Mouse (Mus musculus): ENCODE data around the gene Crim1. TPM values are rescaled to one million over a fixed set of nuclear protein-coding genes. Genes with fewer than 3 reads are reported as not detected.

The Crim1 gene
- polyA plus RNA-seq, 1 experiment, result 3.2 TPM

- Histone ChIP-seq H3K9me3 (peaks cover 5% of the 10 kb centered on the region; the same call in 1 of the 2 replicates), H3K27me3 (replicated peaks) (no peaks in the 10 kb centered on the region), H3K36me3 (replicated peaks; ENCODE audit: low read length) (peaks cover 4% of the 10 kb centered on the region), H3K4me3 (replicated peaks) (no peak overlapping the region), H3K4me1 (peaks cover 24% of the 10 kb centered on the region)
- TF ChIP-seq GATA1 (IDR thresholded peaks at IDR 0.05; ENCODE audit: borderline replicate concordance, low read length) (no peak), FLI1 (IDR thresholded peaks at IDR 0.05; ENCODE audit: low read length) (no peak)
These were observed 64.1 kb downstream of the Crim1 start for GRCm38 (mm10) chr17:78264116-78264515.

GRCm38 (mm10) chr17:78265135-78265534 is 65.1 kb downstream of the Crim1 start:
- H3K4me1 ChIP-seq, result peaks cover 24% of the 10 kb centered on the region
- peaks cover 2% of the 10 kb centered on the region for H3K36me3 ChIP-seq (replicated peaks; ENCODE audit: low read length)
- H3K4me3 ChIP-seq (replicated peaks), result no peak overlapping the region
- no peaks in the 10 kb centered on the region for H3K9me3 ChIP-seq
- H3K27me3 ChIP-seq (replicated peaks), result no peaks in the 10 kb centered on the region
- TF ChIP-seq FLI1 (IDR thresholded peaks at IDR 0.05; ENCODE audit: low read length) (no peak), GATA1 (IDR thresholded peaks at IDR 0.05; ENCODE audit: borderline replicate concordance, low read length) (no peak)

GRCm38 (mm10) chr17:78266271-78266670 is 66.2 kb downstream of the Crim1 start:
- H3K36me3 ChIP-seq (replicated peaks; ENCODE audit: low read length), result peaks cover 4% of the 10 kb centered on the region
- H3K4me3 ChIP-seq (replicated peaks), result no peak overlapping the region
- TF ChIP-seq FLI1 (IDR thresholded peaks at IDR 0.05; ENCODE audit: low read length) (no peak), GATA1 (IDR thresholded peaks at IDR 0.05; ENCODE audit: borderline replicate concordance, low read length) (no peak)
- H3K4me1 ChIP-seq, result peaks cover 21% of the 10 kb centered on the region
- no peaks in the 10 kb centered on the region for H3K27me3 ChIP-seq (replicated peaks)
- H3K9me3 ChIP-seq, result no peaks in the 10 kb centered on the region

- peaks cover 4% of the 10 kb centered on the region for H3K36me3 ChIP-seq (replicated peaks; ENCODE audit: low read length)
- H3K27me3 ChIP-seq (replicated peaks), result no peaks in the 10 kb centered on the region
- TF ChIP-seq GATA1 (IDR thresholded peaks at IDR 0.05; ENCODE audit: borderline replicate concordance, low read length) (no peak), FLI1 (IDR thresholded peaks at IDR 0.05; ENCODE audit: low read length) (no peak)
- peaks cover 21% of the 10 kb centered on the region for H3K4me1 ChIP-seq
- H3K9me3 ChIP-seq, result no peaks in the 10 kb centered on the region
- H3K4me3 ChIP-seq (replicated peaks), result no peak overlapping the region
These were observed 68.5 kb downstream of the Crim1 start for GRCm38 (mm10) chr17:78268591-78268990.

- Histone ChIP-seq H3K36me3 (replicated peaks; ENCODE audit: low read length) (peaks cover 4% of the 10 kb centered on the region), H3K27me3 (replicated peaks) (no peaks in the 10 kb centered on the region), H3K4me3 (replicated peaks) (no peak overlapping the region), H3K4me1 (peaks cover 16% of the 10 kb centered on the region), H3K9me3 (no peaks in the 10 kb centered on the region)
- no peak for TF ChIP-seq FLI1 (IDR thresholded peaks at IDR 0.05; ENCODE audit: low read length)
- TF ChIP-seq GATA1 (IDR thresholded peaks at IDR 0.05; ENCODE audit: borderline replicate concordance, low read length), result no peak
These were observed 69.3 kb downstream of the Crim1 start for GRCm38 (mm10) chr17:78269311-78269710.

GRCm38 (mm10) chr17:78270019-78270418 is 70.0 kb downstream of the Crim1 start:
- Histone ChIP-seq H3K36me3 (replicated peaks; ENCODE audit: low read length) (peaks cover 2% of the 10 kb centered on the region), H3K4me3 (replicated peaks) (no peak overlapping the region), H3K4me1 (peaks cover 16% of the 10 kb centered on the region), H3K27me3 (replicated peaks) (no peaks in the 10 kb centered on the region), H3K9me3 (no peaks in the 10 kb centered on the region)
- no peak for TF ChIP-seq GATA1 (IDR thresholded peaks at IDR 0.05; ENCODE audit: borderline replicate concordance, low read length)
- no peak for TF ChIP-seq FLI1 (IDR thresholded peaks at IDR 0.05; ENCODE audit: low read length)

GRCm38 (mm10) chr17:78271731-78272130 is 71.7 kb downstream of the Crim1 start:
- H3K4me1 ChIP-seq, result peaks cover 14% of the 10 kb centered on the region
- no peak overlapping the region for H3K4me3 ChIP-seq (replicated peaks)
- no peaks in the 10 kb centered on the region for H3K27me3 ChIP-seq (replicated peaks)
- H3K9me3 ChIP-seq, result no peaks in the 10 kb centered on the region
- TF ChIP-seq GATA1 (IDR thresholded peaks at IDR 0.05; ENCODE audit: borderline replicate concordance, low read length), result no peak
- TF ChIP-seq FLI1 (IDR thresholded peaks at IDR 0.05; ENCODE audit: low read length), result no peak
- H3K36me3 ChIP-seq (replicated peaks; ENCODE audit: low read length), result peaks cover 2% of the 10 kb centered on the region

- H3K4me3 ChIP-seq (replicated peaks), result no peak overlapping the region
- H3K36me3 ChIP-seq (replicated peaks; ENCODE audit: low read length), result peaks cover 2% of the 10 kb centered on the region
- peaks cover 12% of the 10 kb centered on the region for H3K4me1 ChIP-seq
- H3K9me3 ChIP-seq, result no peaks in the 10 kb centered on the region
- TF ChIP-seq GATA1 (IDR thresholded peaks at IDR 0.05; ENCODE audit: borderline replicate concordance, low read length) (no peak), FLI1 (IDR thresholded peaks at IDR 0.05; ENCODE audit: low read length) (no peak)
- no peaks in the 10 kb centered on the region for H3K27me3 ChIP-seq (replicated peaks)
These were observed 72.1 kb downstream of the Crim1 start for GRCm38 (mm10) chr17:78272142-78272541.

- TF ChIP-seq GATA1 (IDR thresholded peaks at IDR 0.05; ENCODE audit: borderline replicate concordance, low read length) (no peak), FLI1 (IDR thresholded peaks at IDR 0.05; ENCODE audit: low read length) (no peak)
- peaks cover 9% of the 10 kb centered on the region for H3K4me1 ChIP-seq
These were observed 72.8 kb downstream of the Crim1 start for GRCm38 (mm10) chr17:78272713-78273483.

GRCm38 (mm10) chr17:78273875-78274274 is 73.8 kb downstream of the Crim1 start:
- H3K27me3 ChIP-seq (replicated peaks), result no peaks in the 10 kb centered on the region
- no peaks in the 10 kb centered on the region for H3K9me3 ChIP-seq
- no peak overlapping the region for H3K4me3 ChIP-seq (replicated peaks)
- TF ChIP-seq FLI1 (IDR thresholded peaks at IDR 0.05; ENCODE audit: low read length) (no peak), GATA1 (IDR thresholded peaks at IDR 0.05; ENCODE audit: borderline replicate concordance, low read length) (no peak)
- peaks cover 2% of the 10 kb centered on the region for H3K36me3 ChIP-seq (replicated peaks; ENCODE audit: low read length)
- peaks cover under 1% of the 10 kb centered on the region; the same call in 1 of the 2 replicates for H3K4me1 ChIP-seq

More at GRCm38 (mm10) chr17:78272713-78273483, 72.8 kb downstream of the Crim1 start:
- no peaks in the 10 kb centered on the region for H3K9me3 ChIP-seq
- peaks cover 2% of the 10 kb centered on the region for H3K36me3 ChIP-seq (replicated peaks; ENCODE audit: low read length)
- H3K27me3 ChIP-seq (replicated peaks), result no peaks in the 10 kb centered on the region
- H3K4me3 ChIP-seq (replicated peaks), result no peak overlapping the region
